Mouse (Mus musculus): Measurements from ENCODE around the gene Gm10271. TPM values are rescaled to one million over a fixed set of nuclear protein-coding genes. Genes with fewer than 3 reads are reported as not detected.

Gene Gm10271
- polyA plus RNA-seq, 1 experiment from 2014 or later, result not detected

DNA sequence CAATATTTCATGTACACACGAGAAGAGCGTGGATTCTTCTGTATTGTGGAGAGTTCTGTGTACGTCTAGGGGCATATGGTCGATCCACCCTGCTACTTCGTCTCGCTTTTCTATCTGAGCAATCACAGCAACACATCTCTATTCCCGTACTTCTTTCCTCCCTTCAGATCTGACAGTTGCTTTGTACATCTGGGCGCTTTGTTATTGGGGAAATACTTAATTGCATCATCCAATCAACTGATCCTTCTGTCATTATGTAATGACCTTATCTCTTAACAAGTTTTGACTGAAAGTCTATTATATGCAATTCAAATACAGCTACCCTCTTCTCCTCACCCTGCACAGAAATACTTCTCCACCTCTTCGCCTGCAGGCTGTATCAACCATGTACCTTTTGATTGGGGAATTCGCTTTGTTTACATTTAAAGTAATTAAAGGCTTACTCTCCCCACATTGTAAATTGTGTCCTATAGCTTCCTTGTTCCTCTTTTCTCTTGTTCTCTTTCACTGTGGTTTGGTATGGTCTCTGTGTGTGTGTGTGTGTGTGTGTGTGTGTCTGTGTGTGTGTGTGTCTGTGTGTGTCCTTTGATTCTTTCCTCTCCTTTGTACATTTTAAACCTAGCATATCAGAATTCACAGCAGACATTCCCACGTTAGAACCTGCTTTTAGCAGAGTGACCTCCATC, 45.8 kb downstream of the Gm10271 start:
- WGBS, result 92% methylated on average over 11 of the region's 11 CpGs
- no peak overlapping the region for H3K9ac ChIP-seq
- H3K4me2 ChIP-seq (replicated peaks), result no peak overlapping the region
- H3K4me3 ChIP-seq, result no peak overlapping the region
- H3K27me3 ChIP-seq, result no peaks in the 10 kb centered on the region
- no peak for ATAC-seq (ENCODE audit: low FRiP score)
- H3K27ac ChIP-seq, result no peak overlapping the region
- H3K36me3 ChIP-seq, result peaks cover 51% of the 10 kb centered on the region
- H3K4me1 ChIP-seq, result no peaks in the 10 kb centered on the region
- no peaks in the 10 kb centered on the region for H3K9me3 ChIP-seq (replicated peaks)

DNA sequence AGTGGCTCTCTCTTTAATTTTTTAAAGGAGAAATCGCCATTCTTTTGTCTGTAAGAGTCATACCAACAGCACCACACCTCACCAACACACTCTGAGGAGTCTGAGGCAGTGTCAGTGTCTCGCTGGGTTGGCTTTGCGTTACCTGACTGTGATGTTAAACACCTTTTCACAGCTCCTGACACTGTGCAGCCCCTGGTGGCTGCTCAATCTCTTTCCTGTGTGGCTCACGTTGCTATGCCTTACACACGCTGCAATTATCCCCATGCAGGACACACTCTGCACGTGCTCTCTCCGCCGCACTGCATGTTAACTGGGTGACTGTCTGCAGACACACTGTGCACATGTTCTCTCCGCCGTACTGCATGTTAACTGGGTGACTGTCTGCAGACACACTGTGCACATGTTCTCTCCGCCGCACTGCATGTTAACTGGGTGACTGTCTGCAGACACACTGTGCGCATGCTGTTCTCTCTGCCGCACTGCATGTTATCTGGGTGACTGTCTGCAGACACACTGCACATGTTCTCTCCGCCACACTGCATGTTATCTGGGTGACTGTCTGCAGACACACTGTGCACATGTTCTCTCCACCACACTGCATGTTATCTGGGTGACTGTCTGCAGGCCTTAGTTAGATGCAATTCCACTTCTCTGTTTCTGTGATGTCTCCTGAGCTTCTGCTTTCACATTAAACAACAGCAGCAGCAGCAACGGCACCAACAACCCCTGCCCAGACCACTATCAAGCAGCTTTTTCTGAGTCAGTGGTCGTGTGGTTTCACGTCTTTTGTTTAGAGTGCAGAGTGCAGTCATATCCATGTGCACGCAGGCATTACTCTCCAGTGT, 48.5 kb downstream of the Gm10271 start:
- H3K4me2 ChIP-seq (replicated peaks), result no peak overlapping the region
- WGBS, result 93% methylated on average over 19 of the region's 19 CpGs
- no peak overlapping the region for H3K9ac ChIP-seq
- no peaks in the 10 kb centered on the region for H3K4me1 ChIP-seq
- H3K27me3 ChIP-seq, result no peaks in the 10 kb centered on the region
- no peak for ATAC-seq (ENCODE audit: low FRiP score)
- no peak overlapping the region for H3K4me3 ChIP-seq
- no peak overlapping the region for H3K27ac ChIP-seq
- no peaks in the 10 kb centered on the region for H3K9me3 ChIP-seq (replicated peaks)
- H3K36me3 ChIP-seq, result peaks cover 42% of the 10 kb centered on the region

DNA sequence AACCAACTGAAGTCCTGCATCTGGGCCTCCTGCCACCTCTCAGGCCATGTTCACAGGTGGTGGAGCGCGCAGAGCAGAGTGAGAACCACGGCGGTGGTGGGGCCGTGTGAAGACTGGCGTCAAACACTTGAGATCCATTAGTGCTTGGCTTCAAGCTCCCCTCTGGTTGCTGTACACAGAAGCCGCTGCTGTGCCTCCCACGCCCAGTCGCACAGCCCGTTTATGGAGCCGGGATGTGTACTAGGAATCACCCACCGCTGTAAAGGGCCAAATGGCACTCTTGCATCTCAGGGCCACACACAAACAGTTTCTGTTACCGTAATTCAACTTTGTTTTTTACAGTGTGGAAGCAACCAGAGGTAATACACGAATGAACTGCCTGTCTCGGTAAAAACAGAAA, 50.2 kb downstream of the Gm10271 start:
- Histone ChIP-seq H3K9ac (no peak overlapping the region), H3K27me3 (no peaks in the 10 kb centered on the region), H3K36me3 (peaks cover 40% of the 10 kb centered on the region), H3K27ac (no peak overlapping the region), H3K9me3 (replicated peaks) (no peaks in the 10 kb centered on the region), H3K4me2 (replicated peaks) (no peak overlapping the region), H3K4me1 (no peaks in the 10 kb centered on the region), H3K4me3 (no peak overlapping the region)
- ATAC-seq (ENCODE audit: low FRiP score), result no peak
- WGBS, result 93% methylated on average over 15 of the region's 15 CpGs

DNA sequence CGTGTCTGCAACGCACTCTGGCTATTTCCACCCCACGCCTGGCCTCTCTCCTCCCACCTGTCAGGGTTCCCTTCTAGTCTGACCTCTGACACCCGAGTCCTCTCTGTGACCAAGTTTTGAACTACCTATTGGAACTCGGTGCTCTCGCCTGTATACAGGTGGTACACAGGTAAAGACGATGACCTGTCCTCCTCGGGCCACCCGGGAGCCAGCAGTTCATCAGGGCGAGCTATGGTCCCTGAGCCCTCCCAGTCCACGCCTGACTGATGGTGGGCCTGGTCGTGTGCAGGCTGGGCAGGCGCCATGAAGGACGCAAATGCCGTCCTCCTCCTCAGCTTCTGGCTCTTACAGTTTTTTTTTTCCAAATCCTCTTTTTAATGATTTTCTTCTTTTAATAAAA, 51.0 kb downstream of the Gm10271 start:
- Histone ChIP-seq H3K4me3 (no peak overlapping the region), H3K9me3 (replicated peaks) (no peaks in the 10 kb centered on the region), H3K9ac (no peak overlapping the region), H3K36me3 (peaks cover 33% of the 10 kb centered on the region), H3K27ac (no peak overlapping the region), H3K27me3 (no peaks in the 10 kb centered on the region), H3K4me1 (no peaks in the 10 kb centered on the region), H3K4me2 (replicated peaks) (no peak overlapping the region)
- ATAC-seq (ENCODE audit: low FRiP score), result no peak
- 92% methylated on average over 15 of the region's 15 CpGs for WGBS

DNA sequence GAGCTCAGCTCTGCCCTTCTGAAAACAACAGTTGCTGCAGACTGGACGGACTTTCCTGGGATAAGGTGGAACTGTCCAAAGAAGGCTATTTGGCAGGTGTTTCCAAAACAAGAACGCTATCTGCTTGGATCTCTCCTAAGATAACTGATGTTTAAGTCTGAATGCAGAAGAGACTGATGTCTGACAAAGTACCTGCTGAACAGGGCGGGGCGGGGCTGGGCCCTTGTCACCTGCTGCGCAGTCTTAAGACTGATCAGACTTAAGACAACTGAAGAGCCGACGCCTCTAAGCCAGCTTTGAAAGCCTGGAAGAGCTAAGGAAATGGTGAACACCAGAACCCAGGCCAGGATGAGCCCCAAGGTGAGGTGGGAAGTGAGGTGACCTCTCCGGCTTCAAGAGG, 51.8 kb downstream of the Gm10271 start:
- WGBS, result 91% methylated on average over 8 of the region's 8 CpGs
- Histone ChIP-seq H3K4me2 (replicated peaks) (no peak overlapping the region), H3K27me3 (no peaks in the 10 kb centered on the region), H3K9ac (no peak overlapping the region), H3K36me3 (peaks cover 32% of the 10 kb centered on the region), H3K9me3 (replicated peaks) (no peaks in the 10 kb centered on the region), H3K4me1 (no peaks in the 10 kb centered on the region), H3K4me3 (no peak overlapping the region), H3K27ac (no peak overlapping the region)
- no peak for ATAC-seq (ENCODE audit: low FRiP score)

DNA sequence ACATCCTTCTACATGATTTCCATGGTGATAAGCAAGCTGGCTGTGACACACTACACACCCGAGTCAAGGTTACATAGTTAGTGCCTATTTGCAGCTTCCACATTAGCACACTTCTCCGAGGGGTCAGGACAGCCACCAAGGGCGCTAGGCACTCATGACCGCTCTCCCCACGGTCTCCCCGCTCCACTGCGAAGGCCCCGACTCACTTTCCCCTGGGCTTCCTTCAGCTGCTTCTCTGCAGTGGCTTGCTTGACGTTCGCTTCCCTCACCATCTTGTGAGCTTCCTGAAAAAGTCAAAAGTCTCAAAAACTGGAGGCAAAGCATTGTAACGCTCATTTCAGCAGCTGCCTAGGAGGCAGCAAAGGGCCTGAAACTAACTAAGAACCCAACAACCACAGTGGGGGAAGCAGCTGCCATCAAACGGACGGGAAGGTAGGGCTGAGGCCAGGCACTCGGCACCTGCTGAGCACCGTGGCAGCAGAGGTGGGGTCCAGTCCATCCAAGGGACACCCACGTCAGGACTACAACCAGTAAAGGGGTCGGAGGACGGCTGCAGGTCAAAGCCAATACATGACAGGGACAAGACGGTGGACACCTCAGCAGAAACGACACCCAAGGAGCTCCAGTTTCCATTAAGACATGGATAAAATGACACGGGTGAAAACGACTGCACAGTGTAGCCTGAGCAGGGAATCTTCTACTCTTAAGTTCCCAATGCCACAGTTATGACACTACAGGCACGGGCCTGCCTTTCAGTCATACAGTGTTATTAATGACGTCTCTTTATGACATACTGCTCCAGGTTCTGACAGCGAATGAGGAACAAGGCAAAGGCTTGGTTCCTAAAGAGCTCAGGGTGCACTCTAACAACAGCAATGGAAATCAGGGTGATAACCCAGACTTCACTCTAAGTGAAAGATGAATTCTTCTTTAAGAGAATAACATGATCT, 52.8 kb downstream of the Gm10271 start:
- Histone ChIP-seq H3K27ac (no peak overlapping the region), H3K9ac (no peak overlapping the region), H3K9me3 (replicated peaks) (no peaks in the 10 kb centered on the region), H3K27me3 (no peaks in the 10 kb centered on the region), H3K4me1 (no peaks in the 10 kb centered on the region), H3K4me3 (no peak overlapping the region), H3K36me3 (peaks cover 33% of the 10 kb centered on the region), H3K4me2 (replicated peaks) (no peak overlapping the region)
- no peak for ATAC-seq (ENCODE audit: low FRiP score)
- 84% methylated on average over 25 of the region's 25 CpGs for WGBS

DNA sequence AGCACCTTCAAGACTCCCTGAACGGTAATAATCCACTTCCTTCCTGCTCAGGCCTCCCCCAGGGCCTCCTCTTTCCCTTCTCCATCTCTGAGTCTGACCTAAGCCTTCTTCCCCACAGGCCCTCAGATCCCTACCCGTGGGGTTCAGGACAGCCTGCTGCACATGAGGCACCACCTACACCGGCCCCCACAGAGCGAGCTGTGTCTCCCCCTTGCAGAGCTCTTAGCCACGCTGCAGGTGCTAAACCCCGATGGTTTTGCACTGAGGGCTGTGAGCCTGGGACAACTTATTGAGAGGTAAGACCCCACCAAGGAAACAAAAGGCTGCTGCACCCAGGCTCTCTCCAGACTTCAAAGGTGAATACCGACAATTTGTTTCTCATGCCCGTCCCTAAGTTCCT, 55.8 kb downstream of the Gm10271 start:
- H3K4me1 ChIP-seq, result no peaks in the 10 kb centered on the region
- ATAC-seq (ENCODE audit: low FRiP score), result no peak
- H3K36me3 ChIP-seq, result peaks cover 38% of the 10 kb centered on the region
- H3K9me3 ChIP-seq (replicated peaks), result no peaks in the 10 kb centered on the region
- H3K27ac ChIP-seq, result no peak overlapping the region
- H3K4me3 ChIP-seq, result no peak overlapping the region
- 81% methylated on average over 8 of the region's 8 CpGs for WGBS
- H3K9ac ChIP-seq, result no peak overlapping the region
- H3K27me3 ChIP-seq, result no peaks in the 10 kb centered on the region
- no peak overlapping the region for H3K4me2 ChIP-seq (replicated peaks)

DNA sequence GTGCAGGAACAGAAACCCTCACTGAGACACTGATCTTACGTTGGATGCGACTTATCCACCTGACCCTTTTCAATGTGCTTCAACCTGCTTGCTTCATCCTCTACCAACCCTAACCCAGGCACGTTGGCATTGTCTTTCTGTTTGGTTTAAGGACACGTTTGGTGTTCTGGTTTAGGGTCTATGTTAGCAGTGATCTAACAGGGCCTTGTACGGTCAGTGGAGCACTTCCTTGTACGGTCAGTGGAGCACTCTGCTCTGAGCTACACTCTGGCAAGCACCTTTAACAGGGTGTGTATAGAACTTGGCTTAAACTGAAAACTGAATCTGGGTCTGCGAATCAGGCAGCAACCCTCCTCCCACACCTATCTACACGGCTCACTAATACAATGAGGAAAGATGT, 57.1 kb downstream of the Gm10271 start:
- no peak for ATAC-seq (ENCODE audit: low FRiP score)
- Histone ChIP-seq H3K36me3 (peaks cover 45% of the 10 kb centered on the region), H3K27ac (no peak overlapping the region), H3K4me3 (no peak overlapping the region), H3K9me3 (replicated peaks) (no peaks in the 10 kb centered on the region), H3K9ac (no peak overlapping the region), H3K27me3 (no peaks in the 10 kb centered on the region), H3K4me2 (replicated peaks) (no peak overlapping the region), H3K4me1 (no peaks in the 10 kb centered on the region)
- 95% methylated on average over 8 of the region's 8 CpGs for WGBS

DNA sequence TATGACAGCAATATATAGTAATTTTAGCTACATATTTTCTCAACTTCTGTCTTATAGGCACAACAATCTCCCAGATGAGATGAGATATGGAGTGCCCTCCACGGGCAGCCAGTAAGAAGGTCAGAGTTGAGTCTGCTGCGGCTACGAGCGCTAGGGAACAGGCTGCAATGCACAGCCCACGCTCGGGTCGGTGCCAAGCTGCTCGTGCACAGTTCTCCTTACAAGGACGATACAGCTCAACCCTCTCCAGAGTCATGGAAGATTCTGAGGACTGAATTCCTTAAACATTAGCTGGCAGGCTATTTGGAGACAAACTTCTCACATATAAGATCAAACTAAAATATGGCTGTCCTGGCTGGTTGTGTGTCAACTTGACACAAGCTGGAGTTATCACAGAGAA, 57.8 kb downstream of the Gm10271 start:
- no peak for ATAC-seq (ENCODE audit: low FRiP score)
- Histone ChIP-seq H3K4me3 (no peak overlapping the region), H3K9ac (no peak overlapping the region), H3K27ac (no peak overlapping the region), H3K4me1 (no peaks in the 10 kb centered on the region), H3K9me3 (replicated peaks) (no peaks in the 10 kb centered on the region), H3K4me2 (replicated peaks) (no peak overlapping the region), H3K36me3 (peaks cover 52% of the 10 kb centered on the region), H3K27me3 (no peaks in the 10 kb centered on the region)
- WGBS, result 95% methylated on average over 9 of the region's 9 CpGs

DNA sequence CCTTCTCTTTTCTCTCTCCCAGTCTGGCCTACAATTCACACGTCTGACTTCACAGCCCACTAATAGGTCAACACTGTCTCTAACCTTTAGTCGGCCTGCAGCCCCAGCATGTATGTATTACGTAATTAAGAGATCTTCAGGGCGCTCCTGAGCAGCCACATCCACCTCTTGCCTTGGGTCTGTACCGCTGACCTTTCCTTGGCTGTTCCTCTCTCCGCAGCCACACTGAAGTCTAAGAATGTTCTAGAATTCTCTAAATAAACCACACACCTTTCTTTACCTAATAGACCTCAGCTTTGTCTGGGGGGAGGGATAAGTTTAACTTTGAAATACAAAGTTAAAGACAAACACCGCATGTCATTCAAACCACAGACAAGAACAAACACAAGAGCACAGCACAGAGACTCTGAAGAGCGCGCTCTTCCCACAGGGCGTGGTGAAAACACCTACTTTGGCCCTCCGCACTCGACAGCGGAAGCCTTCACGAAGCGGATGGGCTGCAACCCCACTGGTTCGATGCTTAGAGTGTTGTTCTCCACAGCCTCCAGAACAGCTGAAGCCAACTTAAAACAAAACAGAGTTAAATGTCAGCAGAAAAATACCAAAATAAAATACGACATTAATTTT, 58.6 kb downstream of the Gm10271 start:
- WGBS, result 94% methylated on average over 17 of the region's 17 CpGs
- H3K4me3 ChIP-seq, result no peak overlapping the region
- H3K36me3 ChIP-seq, result peaks cover 60% of the 10 kb centered on the region
- 0 out of 2 replicates have a peak, but pooled peaks cover 3% of the 10 kb centered on the region for H3K4me1 ChIP-seq
- no peak for ATAC-seq (ENCODE audit: low FRiP score)
- H3K4me2 ChIP-seq (replicated peaks), result no peak overlapping the region
- no peak overlapping the region for H3K27ac ChIP-seq
- H3K27me3 ChIP-seq, result no peaks in the 10 kb centered on the region
- no peak overlapping the region for H3K9ac ChIP-seq
- no peaks in the 10 kb centered on the region for H3K9me3 ChIP-seq (replicated peaks)

DNA sequence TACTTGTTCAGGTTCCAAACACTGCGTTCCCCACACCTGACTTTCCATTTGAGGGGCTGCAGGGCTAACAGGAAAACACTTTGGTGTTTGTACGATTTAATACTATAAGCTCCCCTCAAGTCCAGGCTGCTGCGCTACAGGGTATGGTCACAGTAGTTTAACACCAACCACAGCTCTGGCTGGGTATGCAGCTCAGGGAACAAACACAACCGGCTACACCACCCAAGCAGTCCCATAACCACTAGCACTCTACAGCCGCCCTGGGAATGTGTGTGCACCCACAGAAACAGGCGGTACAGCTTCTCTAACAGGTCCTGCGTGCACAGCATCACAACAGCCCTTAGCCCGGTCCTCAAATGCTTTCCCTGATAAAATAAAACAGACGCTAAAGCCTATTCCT, 59.6 kb downstream of the Gm10271 start:
- WGBS, result 94% methylated on average over 9 of the region's 9 CpGs
- Histone ChIP-seq H3K27me3 (no peaks in the 10 kb centered on the region), H3K36me3 (peaks cover 60% of the 10 kb centered on the region), H3K4me2 (replicated peaks) (no peak overlapping the region), H3K9me3 (replicated peaks) (no peaks in the 10 kb centered on the region), H3K4me1 (0 out of 2 replicates have a peak, but pooled peaks cover 3% of the 10 kb centered on the region), H3K9ac (no peak overlapping the region), H3K4me3 (no peak overlapping the region), H3K27ac (no peak overlapping the region)
- no peak for ATAC-seq (ENCODE audit: low FRiP score)
